ENCODE assay signal across 13 mouse cellular contexts in genomic region chr1:19236591-19236990, GRCm38 (mm10). TPM values are rescaled to one million over a fixed set of nuclear protein-coding genes. Genes with fewer than 3 reads are reported as not detected.
DNase-seq lines count a peak whose midpoint lies in the region; ATAC-seq lines count a peak whose summit lies in the region.
"Had no signal": no experiment of that assay in that cellular context is flagged by ENCODE, and none has a peak within 500 bp of the region (broad histone marks: within the 10 kb centered on the region; RNA-seq: fewer than 3 reads in every experiment).

No protein-coding gene starts in this region.

- WGBS in intestine, embryonic 14.5 days, result 3% methylated on average over 21 of the region's 21 CpGs
- WGBS in intestine, embryonic 16.5 days, result 2% methylated on average over 21 of the region's 21 CpGs
- under 1% methylated on average over 21 of the region's 21 CpGs for WGBS in midbrain, embryonic 15.5 days

- no peak overlapping the region for H3K4me3 ChIP-seq in intestine, embryonic 14.5 days (ENCODE audit: low read depth, low read length)
- no peak overlapping the region for H3K4me3 ChIP-seq in intestine, embryonic 16.5 days (ENCODE audit: low read length)
- no peak overlapping the region for H3K4me3 ChIP-seq in midbrain, embryonic 15.5 days
- H3K4me3 ChIP-seq: limb, embryonic 15.5 days; stomach, embryonic 15.5 days had no signal

- peak; percentile 55; the same call in 1 of the 2 replicates for ATAC-seq in intestine, embryonic 14.5 days (replicated peaks; ENCODE audit: low FRiP score, low TSS enrichment, low read depth)
- ATAC-seq in intestine, embryonic 16.5 days, result no peak
- ATAC-seq in midbrain, embryonic 15.5 days (replicated peaks), result peak; percentile 38; the same call in 1 of the 2 replicates
- ATAC-seq in CD4-positive, CD25-positive, alpha-beta regulatory T cell, adult 4 months, result no peak
- ATAC-seq: activated CD4-positive, CD25-positive, alpha-beta regulatory T cell, adult 4 months had no signal

- no peak overlapping the region for H3K4me2 ChIP-seq in intestine, embryonic 14.5 days (ENCODE audit: low read length)
- no peak overlapping the region for H3K4me2 ChIP-seq in intestine, embryonic 16.5 days (ENCODE audit: low read depth, low read length)
- no peak overlapping the region for H3K4me2 ChIP-seq in midbrain, embryonic 15.5 days
- H3K4me2 ChIP-seq: limb, embryonic 15.5 days; stomach, embryonic 15.5 days had no signal

- no peaks in the 10 kb centered on the region for H3K4me1 ChIP-seq in intestine, embryonic 14.5 days (replicated peaks; ENCODE audit: control insufficient read depth, insufficient read depth, low read length)
- no peaks in the 10 kb centered on the region for H3K4me1 ChIP-seq in intestine, embryonic 16.5 days (ENCODE audit: control insufficient read depth, insufficient read depth, low read length)
- H3K4me1 ChIP-seq in midbrain, embryonic 15.5 days, result peaks cover 10% of the 10 kb centered on the region; the same call in 1 of the 2 replicates
- H3K4me1 ChIP-seq: stomach, embryonic 15.5 days had no signal

- DNase-seq in intestine, embryonic 14.5 days (ENCODE audit: low spot score), result no peak
- DNase-seq in embryo, embryonic 11 days, result peak; percentile 74
- DNase-seq in kidney, postnatal 10 days, result peak; percentile 42
- DNase-seq in urinary bladder, adult 2 months (ENCODE audit: low spot score), result no peak
- DNase-seq: lung, postnatal 14 days; right cerebral cortex, postnatal 14 days had no signal

- no peak overlapping the region for H3K27ac ChIP-seq in intestine, embryonic 14.5 days (ENCODE audit: low read depth)
- H3K27ac ChIP-seq in intestine, embryonic 16.5 days (ENCODE audit: low read length), result no peak overlapping the region
- H3K27ac ChIP-seq in midbrain, embryonic 15.5 days, result peak overlapping the region; percentile 45
- H3K27ac ChIP-seq: limb, embryonic 15.5 days; stomach, embryonic 15.5 days had no signal

- no peaks in the 10 kb centered on the region for H3K9me3 ChIP-seq in intestine, embryonic 14.5 days (ENCODE audit: control insufficient read depth, low read length)
- no peaks in the 10 kb centered on the region for H3K9me3 ChIP-seq in intestine, embryonic 16.5 days (ENCODE audit: control insufficient read depth, low read length)
- H3K9me3 ChIP-seq in midbrain, embryonic 15.5 days, result no peaks in the 10 kb centered on the region
- H3K9me3 ChIP-seq: limb, embryonic 15.5 days; stomach, embryonic 15.5 days had no signal

- no peak overlapping the region for H3K9ac ChIP-seq in intestine, embryonic 14.5 days (ENCODE audit: low read length)
- no peak overlapping the region for H3K9ac ChIP-seq in intestine, embryonic 16.5 days (ENCODE audit: low read depth, low read length)
- H3K9ac ChIP-seq in midbrain, embryonic 15.5 days, result no peak overlapping the region
- H3K9ac ChIP-seq: limb, embryonic 15.5 days; stomach, embryonic 15.5 days had no signal

- no peaks in the 10 kb centered on the region for H3K36me3 ChIP-seq in intestine, embryonic 14.5 days (ENCODE audit: control insufficient read depth, insufficient read depth, low read length)
- H3K36me3 ChIP-seq in intestine, embryonic 16.5 days (ENCODE audit: control insufficient read depth, insufficient read depth, low read length), result no peaks in the 10 kb centered on the region
- no peaks in the 10 kb centered on the region for H3K36me3 ChIP-seq in midbrain, embryonic 15.5 days (replicated peaks)
- H3K36me3 ChIP-seq: limb, embryonic 15.5 days; stomach, embryonic 15.5 days had no signal

- H3K27me3 ChIP-seq in intestine, embryonic 14.5 days (replicated peaks; ENCODE audit: control insufficient read depth, insufficient read depth, low read length), result peaks cover 99% of the 10 kb centered on the region
- H3K27me3 ChIP-seq in intestine, embryonic 16.5 days (replicated peaks; ENCODE audit: control insufficient read depth, insufficient read depth, low read length), result peaks cover 73% of the 10 kb centered on the region
- peaks cover 71% of the 10 kb centered on the region for H3K27me3 ChIP-seq in midbrain, embryonic 15.5 days (replicated peaks)
- H3K27me3 ChIP-seq: CH12.LX had no signal

RNA-seq across cellular contexts. Expression of gene Tfap2b, which starts 27.9 kb away (rescaled TPM):
- not detected in 2 replicates for polyA plus RNA-seq in intestine, embryonic 14.5 days (2014; fragmentation: Nextera tagmentation; extraction: Ambion mirVana)
- 0.22 TPM in 2 replicates for polyA plus RNA-seq in intestine, embryonic 16.5 days (2015; fragmentation: Nextera tagmentation; extraction: Ambion mirVana)
- 239 and 264 TPM in 2 replicates for polyA plus RNA-seq in midbrain, embryonic 15.5 days (2015; fragmentation: Nextera tagmentation; extraction: Ambion mirVana)
- under 1 TPM in 1 of 2 experiments, not detected in 1; 0.10 TPM for polyA plus RNA-seq in CD4-positive, CD25-positive, alpha-beta regulatory T cell, adult 4 months (2017; shearing (Covaris generic))
- 0.18 and 0.34 TPM in 2 replicates for polyA plus RNA-seq in urinary bladder, adult 2 months (2012; rRNA removed)
- polyA plus RNA-seq: activated CD4-positive, CD25-positive, alpha-beta regulatory T cell, adult 4 months had no signal

Comparison
In these comparisons a context has a peak if more than half of its experiments do, and no peak if none do; other contexts are left out.
1. ATAC-seq: peak in intestine, embryonic 14.5 days (single experiment) and midbrain, embryonic 15.5 days (single experiment); none in intestine, embryonic 16.5 days (single experiment) and CD4-positive, CD25-positive, alpha-beta regulatory T cell, adult 4 months (single experiment).
2. DNase-seq: peak in embryo, embryonic 11 days (single experiment) and kidney, postnatal 10 days (single experiment); none in intestine, embryonic 14.5 days (single experiment) and urinary bladder, adult 2 months (single experiment).
3. RNA of gene Tfap2b, which starts 27.9 kb away (polyA plus RNA-seq): 239 to 264 TPM in midbrain, embryonic 15.5 days; 0.22 TPM in intestine, embryonic 16.5 days, 0.18 to 0.34 TPM in urinary bladder, adult 2 months, 0.10 TPM in CD4-positive, CD25-positive, alpha-beta regulatory T cell, adult 4 months and not detected in intestine, embryonic 14.5 days; every median in the first group is over 100 times any median in the second.